ENCODE assay signal across 31 mouse cellular contexts in genomic region chr6:31702931-31703330, GRCm38 (mm10).
DNase-seq lines count a peak whose midpoint lies in the region; ATAC-seq and TF ChIP-seq lines count a peak whose summit lies in the region.
"Had no signal": no experiment of that assay in that cellular context is flagged by ENCODE, and none has a peak within 500 bp of the region (broad histone marks: within the 10 kb centered on the region; RNA-seq: fewer than 3 reads in every experiment).

No protein-coding gene starts in this region.

- H3K9ac ChIP-seq in midbrain, embryonic 13.5 days (replicated peaks): no peak overlapping the region
- no peak overlapping the region for H3K9ac ChIP-seq in midbrain, embryonic 15.5 days
- no peak overlapping the region for H3K9ac ChIP-seq in forebrain, embryonic 16.5 days (replicated peaks; ENCODE audit: low read depth, low read length)
- H3K9ac ChIP-seq: embryonic facial prominence, embryonic 13.5 days; kidney, embryonic 15.5 days; limb, embryonic 15.5 days; liver, embryonic 13.5 days; neural tube, embryonic 12.5 days; stomach, embryonic 15.5 days had no signal

- ATAC-seq in midbrain, embryonic 13.5 days: no peak
- no peak for ATAC-seq in midbrain, embryonic 15.5 days (replicated peaks)
- peak; percentile 57 for ATAC-seq in forebrain, embryonic 16.5 days
- ATAC-seq: CD4-positive, CD25-positive, alpha-beta regulatory T cell, adult 4 months; hindbrain, embryonic 16.5 days; lung, postnatal 0 days had no signal

- peak overlapping the region; percentile 29; the same call in 1 of the 2 replicates for H3K4me3 ChIP-seq in layer of hippocampus, adult 2 months
- no peak overlapping the region for H3K4me3 ChIP-seq in midbrain, embryonic 13.5 days (replicated peaks)
- no peak overlapping the region for H3K4me3 ChIP-seq in midbrain, embryonic 15.5 days
- no peak overlapping the region for H3K4me3 ChIP-seq in forebrain, embryonic 16.5 days (replicated peaks; ENCODE audit: low read length)
- H3K4me3 ChIP-seq: embryonic facial prominence, embryonic 13.5 days; gastrocnemius, adult 2 months; kidney, embryonic 15.5 days; limb, embryonic 10.5 days; limb, embryonic 15.5 days; liver, embryonic 13.5 days; megakaryocyte, embryonic 14.5 days; myocyte; neural tube, embryonic 12.5 days; stomach, embryonic 15.5 days had no signal

- H3K36me3 ChIP-seq in midbrain, embryonic 13.5 days: no peaks in the 10 kb centered on the region
- no peaks in the 10 kb centered on the region for H3K36me3 ChIP-seq in midbrain, embryonic 15.5 days (replicated peaks)
- H3K36me3 ChIP-seq in forebrain, embryonic 16.5 days (ENCODE audit: control insufficient read depth, insufficient read depth): no peaks in the 10 kb centered on the region
- H3K36me3 ChIP-seq: embryonic facial prominence, embryonic 13.5 days; kidney, embryonic 15.5 days; limb, embryonic 10.5 days; limb, embryonic 15.5 days; liver, embryonic 13.5 days; neural tube, embryonic 12.5 days; stomach, embryonic 15.5 days had no signal

- 0 out of 2 replicates have a peak overlapping the region, but pooled peaks have one; percentile 4 for H3K4me2 ChIP-seq in midbrain, embryonic 13.5 days (replicated peaks)
- no peak overlapping the region for H3K4me2 ChIP-seq in midbrain, embryonic 15.5 days
- H3K4me2 ChIP-seq in forebrain, embryonic 16.5 days (ENCODE audit: low read length): no peak overlapping the region
- H3K4me2 ChIP-seq: embryonic facial prominence, embryonic 13.5 days; heart, embryonic 11.5 days; kidney, embryonic 15.5 days; limb, embryonic 15.5 days; liver, embryonic 13.5 days; neural tube, embryonic 12.5 days; stomach, embryonic 15.5 days had no signal

- H3K9me3 ChIP-seq in midbrain, embryonic 13.5 days: no peaks in the 10 kb centered on the region
- H3K9me3 ChIP-seq in midbrain, embryonic 15.5 days: no peaks in the 10 kb centered on the region
- H3K9me3 ChIP-seq in forebrain, embryonic 16.5 days (ENCODE audit: control insufficient read depth, low read length): no peaks in the 10 kb centered on the region
- H3K9me3 ChIP-seq: embryonic facial prominence, embryonic 13.5 days; kidney, embryonic 15.5 days; limb, embryonic 10.5 days; limb, embryonic 15.5 days; liver, embryonic 13.5 days; neural tube, embryonic 12.5 days; stomach, embryonic 15.5 days had no signal

- DNase-seq in layer of hippocampus, adult 2 months (ENCODE audit: low spot score in 2 of 2): no peak
- DNase-seq in layer of hippocampus, adult 8-10 months (ENCODE audit: low spot score in 2 of 2): no peak
- no peak for DNase-seq in T-cell, adult 2 months (ENCODE audit: low spot score)
- DNase-seq in frontal cortex, postnatal 10 days (ENCODE audit: low spot score in 2 of 2): no peak
- DNase-seq: adrenal gland, postnatal 25 days; cerebellum, adult 18-20 months; gastrocnemius, adult 2 months; gastrocnemius, postnatal 36 days; heart, adult 18-20 months; heart, postnatal 36 days; kidney, adult 18-20 months; kidney, postnatal 25 days; liver, embryonic 13.5 days; lung, adult 18-20 months; lung, postnatal 4 days; thymus, postnatal 14 days had no signal

- peaks cover 10% of the 10 kb centered on the region for H3K4me1 ChIP-seq in midbrain, embryonic 13.5 days (replicated peaks)
- H3K4me1 ChIP-seq in midbrain, embryonic 15.5 days: peaks cover 7% of the 10 kb centered on the region
- peaks cover 9% of the 10 kb centered on the region for H3K4me1 ChIP-seq in forebrain, embryonic 16.5 days (replicated peaks; ENCODE audit: control insufficient read depth, insufficient read depth, low read length)
- H3K4me1 ChIP-seq: embryonic facial prominence, embryonic 13.5 days; kidney, embryonic 15.5 days; limb, embryonic 15.5 days; liver, embryonic 13.5 days; megakaryocyte, embryonic 14.5 days; neural tube, embryonic 12.5 days; stomach, embryonic 15.5 days had no signal

- TF ChIP-seq CTCF in layer of hippocampus, adult 2 months (conservative IDR thresholded peaks at IDR 0.05): no peak

- WGBS in midbrain, embryonic 13.5 days: 24% methylated on average over 7 of the region's 7 CpGs
- WGBS in midbrain, embryonic 15.5 days: 17% methylated on average over 7 of the region's 7 CpGs
- 6% methylated on average over 7 of the region's 7 CpGs for WGBS in forebrain, embryonic 16.5 days

- H3K27me3 ChIP-seq in midbrain, embryonic 13.5 days: no peaks in the 10 kb centered on the region
- H3K27me3 ChIP-seq in midbrain, embryonic 15.5 days (replicated peaks): no peaks in the 10 kb centered on the region
- no peaks in the 10 kb centered on the region for H3K27me3 ChIP-seq in forebrain, embryonic 16.5 days (replicated peaks; ENCODE audit: control insufficient read depth, insufficient read depth, low read length)
- H3K27me3 ChIP-seq: limb, embryonic 15.5 days; liver, embryonic 13.5 days; neural tube, embryonic 12.5 days; stomach, embryonic 15.5 days had no signal

- H3K27ac ChIP-seq in layer of hippocampus, adult 2 months: peak overlapping the region; percentile 72
- peak overlapping the region; percentile 9; the same call in 1 of the 2 replicates for H3K27ac ChIP-seq in midbrain, embryonic 13.5 days
- H3K27ac ChIP-seq in midbrain, embryonic 15.5 days: no peak overlapping the region
- no peak overlapping the region for H3K27ac ChIP-seq in forebrain, embryonic 16.5 days (ENCODE audit: low read length)
- H3K27ac ChIP-seq: embryonic facial prominence, embryonic 13.5 days; gastrocnemius, adult 2 months; kidney, embryonic 15.5 days; limb, embryonic 10.5 days; limb, embryonic 15.5 days; liver, embryonic 13.5 days; neural tube, embryonic 12.5 days; stomach, embryonic 15.5 days had no signal

Comparison
In these comparisons a context has a peak if more than half of its experiments do, and no peak if none do; other contexts are left out.
1. H3K27ac ChIP-seq: peak in layer of hippocampus, adult 2 months (single experiment) and midbrain, embryonic 13.5 days (single experiment); none in midbrain, embryonic 15.5 days (single experiment) and forebrain, embryonic 16.5 days (single experiment).